Mouse (Mus musculus): ENCODE measurements around the gene Ucp2.

Ucp2 gene

GRCm38 (mm10) chr7:100503076-100503475, 9.9 kb downstream of the Ucp2 start:
- DNase-seq (ENCODE audit: low spot score), result no peak

DNA sequence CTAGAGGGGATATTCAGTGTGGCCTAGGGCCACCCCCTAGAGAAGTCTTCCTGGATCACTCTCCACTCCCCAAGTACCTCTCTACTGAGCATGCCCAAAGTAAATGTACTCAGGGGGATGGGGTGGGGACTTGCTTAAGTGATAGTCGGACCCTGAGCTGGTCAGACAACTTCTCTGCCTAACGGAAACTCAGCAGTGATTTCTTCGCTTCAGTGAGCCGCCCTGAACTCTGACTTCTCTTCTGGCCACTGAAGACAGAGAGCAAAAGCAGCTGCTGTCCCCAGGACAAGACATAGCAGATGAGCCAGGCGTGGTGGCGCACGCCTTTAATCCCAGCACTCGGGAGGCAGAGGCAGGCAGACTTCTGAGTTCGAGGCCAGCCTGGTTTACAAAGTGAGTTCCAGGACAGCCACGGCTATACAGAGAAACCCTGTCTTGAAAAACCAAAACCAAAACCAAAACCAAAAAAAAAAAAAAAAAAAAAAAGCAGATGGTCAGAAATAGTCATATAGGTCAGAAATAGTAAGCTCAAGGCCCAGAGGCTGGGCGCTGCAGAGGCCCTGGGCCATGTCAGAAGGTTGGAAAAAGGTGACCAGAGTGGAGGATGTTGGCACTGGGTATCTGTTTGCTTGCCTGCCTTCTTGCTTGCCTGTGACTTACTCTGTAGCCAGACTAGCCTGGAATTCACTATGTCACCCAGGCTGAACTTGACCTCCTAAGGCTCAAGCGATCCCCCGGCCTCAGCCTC, 11.8 kb downstream of the Ucp2 start:
- DNase-seq (ENCODE audit: low spot score), result no peak

DNA sequence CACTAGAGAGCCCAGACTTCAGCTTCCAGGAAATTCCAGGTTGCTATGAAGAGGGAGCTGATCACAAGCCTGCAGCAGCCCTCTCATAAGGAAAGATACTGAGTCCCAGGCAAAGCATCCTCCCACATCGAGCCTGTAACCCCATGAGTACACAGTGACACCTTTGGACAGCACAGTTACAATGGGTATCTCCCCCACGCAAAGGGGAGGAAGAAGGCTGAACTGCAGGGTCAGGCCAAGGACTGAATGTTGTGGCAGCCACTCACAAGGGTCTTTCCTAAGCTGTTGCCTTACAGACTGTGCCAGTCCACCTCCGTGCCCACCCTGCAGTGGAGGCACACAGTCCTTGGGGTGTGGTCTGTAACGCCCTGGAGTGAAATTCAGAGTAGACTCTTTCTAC, 13.4 kb downstream of the Ucp2 start:
- no peak for DNase-seq (ENCODE audit: low spot score)

- DNase-seq (ENCODE audit: low spot score), result no peak
Observed at GRCm38 (mm10) chr7:100508670-100509069, 15.5 kb downstream of the Ucp2 start.

GRCm38 (mm10) chr7:100511602-100512001, 18.5 kb downstream of the Ucp2 start:
- no peak for DNase-seq (ENCODE audit: low spot score)

GRCm38 (mm10) chr7:100514573-100514972, 21.4 kb downstream of the Ucp2 start, which contains the start of gene Dnajb13:
Gene Dnajb13, minus strand, starts transcription at chr7:100514960.
- DNase-seq (ENCODE audit: low spot score), result no peak

GRCm38 (mm10) chr7:100520204-100520603, 27.1 kb downstream of the Ucp2 start:
- DNase-seq (ENCODE audit: low spot score), result no peak

DNA sequence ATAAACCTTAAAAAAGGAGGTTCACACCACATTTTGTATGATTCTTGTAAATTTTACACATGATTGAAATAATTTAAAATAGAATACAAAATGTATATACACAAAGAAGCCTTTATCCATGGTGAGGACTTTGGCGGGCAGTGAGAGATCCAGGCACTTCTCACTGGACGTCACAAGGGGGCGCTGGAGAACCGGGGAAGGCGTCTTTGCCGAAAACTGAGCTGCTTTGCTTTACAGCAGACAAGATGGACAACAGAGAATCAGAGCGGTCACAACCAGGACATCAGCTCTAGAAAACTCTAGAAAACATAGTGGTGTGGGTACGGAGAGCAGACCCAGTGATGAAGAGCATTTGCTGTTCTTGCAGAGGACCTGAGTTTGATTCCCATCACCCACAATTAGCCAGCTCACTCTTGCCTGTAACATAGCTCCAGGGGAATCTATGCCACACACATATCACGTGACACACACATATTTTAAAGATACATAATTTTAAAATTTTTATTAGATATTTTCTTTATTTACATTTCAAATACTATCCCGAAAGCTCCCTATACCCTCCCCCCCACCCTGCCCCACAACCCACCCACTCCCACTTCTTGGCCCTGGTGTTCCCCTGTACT, 27.6 kb downstream of the Ucp2 start:
- DNase-seq (ENCODE audit: low spot score), result peak; percentile 76

GRCm38 (mm10) chr7:100522222-100522621, 29.1 kb downstream of the Ucp2 start:
- DNase-seq (ENCODE audit: low spot score), result no peak

DNA sequence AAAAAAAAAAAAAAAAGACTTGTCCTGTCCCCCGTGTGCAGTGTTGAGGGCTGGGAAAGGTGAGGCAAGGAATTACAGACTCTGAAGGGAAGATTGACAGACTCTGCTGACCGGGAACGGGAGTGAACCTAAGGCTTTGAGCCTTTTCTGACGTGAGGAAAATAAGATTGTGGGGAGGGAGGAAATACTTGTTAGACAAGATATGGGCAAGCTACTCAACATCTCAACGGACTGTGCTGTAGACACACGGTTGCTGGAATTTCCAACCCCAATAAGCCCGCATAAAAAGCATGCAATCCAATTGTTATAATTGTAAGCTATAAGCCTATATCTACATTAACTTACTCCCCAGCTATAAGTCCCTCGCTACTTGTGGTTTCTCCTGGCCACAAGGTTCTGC, 31.5 kb downstream of the Ucp2 start:
- no peak for DNase-seq (ENCODE audit: low spot score)

GRCm38 (mm10) chr7:100530766-100531165, 37.6 kb downstream of the Ucp2 start:
- DNase-seq (ENCODE audit: low spot score), result no peak

DNA sequence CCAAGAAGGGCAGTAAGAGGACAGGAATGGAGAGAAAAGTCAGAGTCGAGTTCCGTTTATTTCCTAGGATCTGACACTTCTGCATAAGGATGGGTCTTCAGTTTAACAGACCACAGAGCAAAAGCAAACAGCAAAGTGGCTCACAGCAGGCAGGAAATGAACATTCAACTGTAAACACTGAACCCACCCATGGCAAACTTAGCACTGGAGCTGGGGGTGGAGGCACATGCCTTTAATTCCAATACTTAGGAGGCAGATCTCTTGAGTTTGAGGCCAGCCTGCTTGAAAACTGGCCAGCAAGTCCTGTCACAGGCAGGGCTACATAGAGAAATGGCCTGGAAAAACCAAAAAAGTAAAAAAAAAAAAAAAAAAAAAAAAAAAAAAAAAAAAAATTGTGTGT, 40.4 kb downstream of the Ucp2 start:
- no peak for DNase-seq (ENCODE audit: low spot score)

- DNase-seq (ENCODE audit: low spot score), result no peak
Observed at GRCm38 (mm10) chr7:100534216-100534615, 41.1 kb downstream of the Ucp2 start.

DNA sequence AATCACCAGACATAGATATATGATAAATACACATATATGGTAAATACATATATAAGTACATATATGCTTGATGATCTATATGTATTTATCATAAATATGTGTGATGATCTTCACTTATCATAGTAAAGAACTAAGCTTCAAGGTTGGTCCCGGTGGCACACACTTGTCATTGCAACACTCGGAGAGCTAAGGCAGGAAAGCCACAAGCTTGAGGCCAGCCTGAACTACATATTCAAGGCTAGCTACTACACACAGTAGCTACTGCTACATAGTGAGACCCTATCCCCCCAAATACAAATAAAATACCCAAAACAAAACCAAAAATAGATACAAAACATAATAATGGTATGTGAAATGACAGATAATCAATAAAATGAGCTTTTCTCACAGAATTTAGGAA, 42.7 kb downstream of the Ucp2 start:
- no peak for DNase-seq (ENCODE audit: low spot score)

DNA sequence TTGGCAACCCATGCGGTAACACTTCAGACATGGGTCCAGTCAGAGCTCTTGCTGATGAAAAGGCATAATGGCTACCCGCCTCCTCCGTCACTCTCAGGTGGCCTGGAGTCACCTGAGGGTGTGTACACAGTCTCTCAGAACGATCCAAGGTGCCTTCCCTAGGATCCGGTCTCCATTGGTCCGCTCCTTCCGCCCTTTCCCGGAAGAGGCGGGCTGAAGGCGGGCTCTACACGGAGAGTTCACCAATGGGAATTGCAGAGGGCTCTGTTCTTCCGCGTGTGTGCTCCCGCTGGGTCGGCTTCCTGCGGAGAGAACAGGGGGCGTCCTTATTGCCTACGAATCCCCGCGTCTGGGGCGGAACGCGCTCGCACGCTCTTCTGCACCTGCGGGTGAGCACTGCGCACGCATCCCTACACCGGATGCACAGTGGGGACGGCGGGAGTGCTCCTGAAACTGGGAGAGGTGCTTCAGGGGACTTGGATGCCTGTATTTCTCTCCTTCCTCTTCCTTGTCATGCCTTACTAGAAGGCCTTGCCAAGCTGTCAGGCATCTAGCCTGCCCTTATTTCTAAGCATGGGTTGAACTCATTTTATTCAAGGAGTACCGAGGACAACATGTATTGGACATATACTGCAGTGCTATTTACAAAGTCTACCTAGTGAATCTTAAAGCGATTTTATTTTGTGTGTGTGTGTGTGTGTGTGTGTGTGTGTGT, 43.8 kb downstream of the Ucp2 start, which contains the start of gene Coa4:
Coa4 (plus strand) TSS at position 268 of the 715 bp plus-strand sequence.
- DNase-seq (ENCODE audit: low spot score), result peak; percentile 85

DNA sequence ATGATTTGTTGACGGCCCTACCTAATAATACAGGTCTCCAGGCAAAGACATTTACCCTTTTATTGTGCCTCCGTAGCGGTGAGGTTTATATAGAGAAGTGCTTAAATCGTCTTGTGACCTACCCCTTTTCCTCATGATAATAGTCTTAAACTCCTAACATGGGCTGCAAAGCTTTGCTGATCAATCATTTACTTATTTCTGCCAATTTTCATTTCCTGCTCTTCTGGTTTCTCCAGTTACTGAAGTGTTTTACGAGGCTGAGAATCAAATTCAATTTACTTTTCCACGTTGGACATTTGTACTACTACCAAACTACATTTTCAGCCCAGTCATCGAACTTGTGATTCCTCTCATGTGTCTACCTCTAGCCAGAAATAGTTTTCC, 44.4 kb downstream of the Ucp2 start:
- no peak for DNase-seq (ENCODE audit: low spot score)

DNA sequence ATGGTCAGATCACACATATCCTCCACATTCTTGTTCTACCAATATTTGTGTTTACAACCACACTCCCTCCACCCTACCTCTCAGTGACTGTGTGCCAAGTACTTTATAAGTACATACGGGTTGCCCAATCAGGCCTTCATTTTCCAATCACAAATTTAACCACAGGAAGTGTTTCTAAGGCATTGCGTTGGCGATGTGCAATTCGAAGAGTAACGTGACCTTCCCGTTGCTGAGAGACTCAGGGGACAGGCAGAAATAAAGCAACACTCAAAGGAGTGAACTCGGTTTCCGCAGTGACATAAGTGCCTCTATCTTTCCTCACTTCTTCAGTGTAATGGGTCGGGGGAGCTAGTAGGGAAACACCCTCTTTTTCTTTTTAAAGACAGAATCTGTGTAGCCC, 46.4 kb downstream of the Ucp2 start:
- DNase-seq (ENCODE audit: low spot score), result no peak

DNA sequence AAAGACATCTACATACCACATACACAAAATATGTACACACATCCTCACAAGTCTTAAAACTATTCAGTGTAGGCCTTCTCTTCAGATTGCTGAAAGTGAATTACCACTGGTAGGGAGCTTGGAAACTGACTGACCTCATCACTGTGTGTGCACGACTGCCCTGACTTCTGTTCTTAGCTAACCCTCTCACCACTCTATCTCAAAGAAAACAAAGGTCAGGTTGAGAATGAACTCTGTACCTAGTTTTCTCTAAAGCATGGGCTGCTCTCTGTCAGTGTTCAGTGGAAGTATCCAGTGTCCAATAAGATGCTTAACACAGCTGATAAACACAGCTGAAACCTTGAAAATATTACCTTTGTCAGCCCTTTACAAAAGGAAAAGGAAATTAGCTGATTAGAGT, 51.3 kb downstream of the Ucp2 start:
- DNase-seq (ENCODE audit: low spot score), result no peak

GRCm38 (mm10) chr7:100547631-100548030, 54.5 kb downstream of the Ucp2 start:
- no peak for DNase-seq (ENCODE audit: low spot score)

DNA sequence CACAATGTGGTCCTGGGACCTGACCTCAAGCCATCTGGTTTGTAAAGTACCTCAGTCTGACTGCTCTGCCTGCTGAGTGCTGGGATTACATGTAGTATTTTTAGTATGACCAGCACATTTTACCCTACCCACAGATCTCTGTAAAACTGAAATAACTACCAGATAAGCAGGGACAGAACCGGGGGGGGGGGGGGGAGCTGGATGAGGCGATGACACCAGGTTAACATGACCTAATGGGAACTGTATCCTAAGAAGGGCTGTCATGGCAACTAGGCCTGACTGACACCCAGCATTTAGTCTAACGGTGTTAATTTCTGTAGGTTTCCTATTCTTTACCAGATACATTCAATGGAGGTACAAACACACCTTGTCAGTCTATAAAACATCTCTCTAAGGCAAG, 56.7 kb downstream of the Ucp2 start:
- DNase-seq (ENCODE audit: low spot score), result no peak

DNA sequence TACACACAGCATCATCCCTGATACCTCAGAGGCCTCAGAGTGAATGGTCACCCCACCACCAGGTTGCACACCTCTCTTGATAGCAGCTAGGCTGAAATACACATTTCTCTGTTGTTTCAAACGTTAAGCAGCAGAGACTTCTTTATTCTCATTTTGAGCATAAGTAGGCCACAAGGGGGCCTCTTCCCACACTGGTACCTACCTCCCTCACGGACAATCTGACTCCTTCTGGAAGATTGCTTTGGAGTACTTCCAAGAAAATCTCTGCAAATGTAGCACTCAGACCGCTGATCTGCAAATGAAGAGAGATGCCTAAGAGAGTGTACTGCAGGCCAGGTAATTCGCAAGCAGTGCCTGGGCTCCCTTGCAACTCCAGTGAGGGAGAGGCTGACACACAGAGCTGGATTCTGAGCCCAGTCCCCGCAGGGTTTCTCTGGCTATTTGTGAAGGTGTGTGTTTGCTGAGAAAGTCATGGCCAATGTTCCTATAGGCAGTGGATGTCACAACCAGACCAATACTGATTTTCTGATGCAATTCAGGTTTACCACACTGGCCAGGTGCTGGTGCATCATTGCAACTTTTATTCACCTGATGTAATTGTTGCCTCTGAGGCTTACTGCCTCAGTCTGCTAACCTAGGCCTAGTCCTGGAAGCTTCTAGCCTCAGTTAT, 57.3 kb downstream of the Ucp2 start:
- DNase-seq (ENCODE audit: low spot score), result peak; percentile 64
